8 mouse cellular contexts compared by ENCODE assay signal in genomic region chr3:49757626-49758019, GRCm38 (mm10). TPM values are rescaled to one million over a fixed set of nuclear protein-coding genes. Genes with fewer than 3 reads are reported as not detected.
DNase-seq lines count a peak whose midpoint lies in the region; ATAC-seq and TF ChIP-seq lines count a peak whose summit lies in the region.

No protein-coding gene starts in this region.

- H3K4me3 ChIP-seq in left cerebral cortex, adult 2 months = peak overlapping the region; percentile 60
- peak overlapping the region; percentile 79 for H3K4me3 ChIP-seq in embryonic facial prominence, embryonic 10.5 days
- peak overlapping the region; percentile 66 for H3K4me3 ChIP-seq in hindbrain, postnatal 0 days (ENCODE audit: low read length)
- no peak overlapping the region for H3K4me3 ChIP-seq in thymus, adult 2 months (ENCODE audit: control insufficient read depth, insufficient read depth, low read length)

- H3K27ac ChIP-seq in left cerebral cortex, adult 2 months = peak overlapping the region; percentile 44; the same call in 1 of the 2 replicates
- peak overlapping the region; percentile 98 for H3K27ac ChIP-seq in embryonic facial prominence, embryonic 10.5 days (replicated peaks)
- H3K27ac ChIP-seq in hindbrain, postnatal 0 days = peak overlapping the region; percentile 82
- no peak overlapping the region for H3K27ac ChIP-seq in thymus, adult 2 months (ENCODE audit: control insufficient read depth, insufficient read depth, low read length)

- peak overlapping the region; percentile 44 for H3K9ac ChIP-seq in hindbrain, postnatal 0 days (replicated peaks; ENCODE audit: low read length)

- intact Hi-C loops in left cerebral cortex, adult 2 months (cut with DNase I) = loop anchor here (10.0 kb wide), 2 partner anchors 547 to 1147 kb away; no protein-coding TSS in a partner anchor
- intact Hi-C loops in left cerebral cortex, postnatal 25 days (cut with DNase I) = loop anchor here (5.0 kb wide), 1 partner anchor 120 kb away; no protein-coding TSS in a partner anchor

- H3K36me3 ChIP-seq in embryonic facial prominence, embryonic 10.5 days (replicated peaks) = peaks cover 30% of the 10 kb centered on the region
- H3K36me3 ChIP-seq in hindbrain, postnatal 0 days (ENCODE audit: insufficient read depth, low read length) = no peaks in the 10 kb centered on the region
- H3K36me3 ChIP-seq in thymus, adult 2 months (ENCODE audit: control insufficient read depth, insufficient read depth, low read length) = no peaks in the 10 kb centered on the region

- no peaks in the 10 kb centered on the region for H3K27me3 ChIP-seq in embryonic facial prominence, embryonic 10.5 days (replicated peaks; ENCODE audit: low read depth, poor library complexity, severe bottlenecking)
- H3K27me3 ChIP-seq in hindbrain, postnatal 0 days (ENCODE audit: insufficient read depth, low read length) = no peaks in the 10 kb centered on the region
- H3K27me3 ChIP-seq in thymus, adult 2 months (ENCODE audit: control insufficient read depth, insufficient read depth, low read length) = peaks cover 3% of the 10 kb centered on the region; the same call in 1 of the 2 replicates

- WGBS in embryonic facial prominence, embryonic 10.5 days = 0% methylated on average over 6 of the region's 6 CpGs
- WGBS in hindbrain, postnatal 0 days = 0% methylated on average over 6 of the region's 6 CpGs
- WGBS in thymus, adult 2 months = 4% methylated on average over 6 of the region's 6 CpGs

- H3K9me3 ChIP-seq in embryonic facial prominence, embryonic 10.5 days = no peaks in the 10 kb centered on the region
- H3K9me3 ChIP-seq in hindbrain, postnatal 0 days (ENCODE audit: low read length) = no peaks in the 10 kb centered on the region

- no peak for TF ChIP-seq CTCF in left cerebral cortex, adult 2 months (IDR thresholded peaks at IDR 0.05)
- TF ChIP-seq CTCF in hindbrain, postnatal 0 days (IDR thresholded peaks at IDR 0.05; ENCODE audit: low read depth) = no peak
- no peak for TF ChIP-seq CTCF in thymus, adult 2 months (IDR thresholded peaks at IDR 0.05; ENCODE audit: borderline replicate concordance, control insufficient read depth, extremely low read depth, insufficient read depth, low read length, poor library complexity)

- no peak for DNase-seq in left cerebral cortex, adult 2 months (ENCODE audit: extremely low spot score in 1 of 2, low spot score in 2 of 2)
- DNase-seq in left cerebral cortex, postnatal 25 days (ENCODE audit: low spot score in 2 of 2) = no peak
- DNase-seq in embryonic facial prominence, embryonic 10.5 days (ENCODE audit: low spot score) = peak; percentile 82
- peak; percentile 54 for DNase-seq in hindbrain, postnatal 0 days (ENCODE audit: low spot score)
- DNase-seq in neural tube, embryonic 10.5 days (ENCODE audit: extremely low spot score, low spot score) = peak; percentile 54
- no peak for DNase-seq in gastrocnemius, postnatal 4 days (ENCODE audit: low spot score in 2 of 2)
- no peak for DNase-seq in thymus, adult 2 months
- DNase-seq in retina, embryonic 14.5 days (ENCODE audit: low spot score) = no peak

- peaks cover 40% of the 10 kb centered on the region for H3K4me1 ChIP-seq in embryonic facial prominence, embryonic 10.5 days
- peaks cover 13% of the 10 kb centered on the region; the same call in 1 of the 2 replicates for H3K4me1 ChIP-seq in hindbrain, postnatal 0 days (ENCODE audit: insufficient read depth, low read length)
- no peaks in the 10 kb centered on the region for H3K4me1 ChIP-seq in thymus, adult 2 months (replicated peaks; ENCODE audit: control insufficient read depth, insufficient read depth, low read length)

- no peak for TF ChIP-seq POLR2A in thymus, adult 2 months (IDR thresholded peaks at IDR 0.05; ENCODE audit: control insufficient read depth, extremely low read depth, insufficient read depth, low read length, poor library complexity)

- peak overlapping the region; percentile 83 for H3K4me2 ChIP-seq in hindbrain, postnatal 0 days (ENCODE audit: low read depth, low read length)

- ATAC-seq in hindbrain, postnatal 0 days = no peak

RNA-seq across cellular contexts. Expression of gene Pcdh18, which starts 0.5 kb away (rescaled TPM):
- 1 to 10 TPM; 5.2 to 6.3 TPM for total RNA-seq in left cerebral cortex, adult 2 months (2021)
- total RNA-seq in left cerebral cortex, postnatal 25 days (2021) = 1 to 10 TPM; 5.6 to 7.7 TPM
- 73.7 and 82.8 TPM in 2 replicates for polyA plus RNA-seq in embryonic facial prominence, embryonic 10.5 days (2016; fragmentation: Nextera tagmentation; extraction: Ambion mirVana)
- 30.6 and 31.2 TPM in 2 replicates for total RNA-seq in hindbrain, postnatal 0 days (2014; rRNA removed)
- 15.7 and 18.2 TPM in 2 replicates for polyA plus RNA-seq in hindbrain, postnatal 0 days (2015; fragmentation: Nextera tagmentation; extraction: Ambion mirVana)
- 10 to 100 TPM; 32.7 to 35.4 TPM for total RNA-seq in gastrocnemius, postnatal 4 days (2021)
- 0.57 and 1.1 TPM in 2 replicates for polyA plus RNA-seq in thymus, adult 2 months (2012; rRNA removed)

Comparison
In these comparisons a context has a peak if more than half of its experiments do, and no peak if none do; other contexts are left out.
1. DNase-seq: peak in embryonic facial prominence, embryonic 10.5 days (single experiment), hindbrain, postnatal 0 days (single experiment) and neural tube, embryonic 10.5 days (single experiment); none in left cerebral cortex, adult 2 months (0 of 2), left cerebral cortex, postnatal 25 days (0 of 2), gastrocnemius, postnatal 4 days (0 of 2), thymus, adult 2 months (single experiment) and retina, embryonic 14.5 days (single experiment).